Mouse (Mus musculus): ENCODE data around the gene Gnb1l. TPM values are rescaled to one million over a fixed set of nuclear protein-coding genes. Genes with fewer than 3 reads are reported as not detected.

Gnb1l gene
- total and polyA plus RNA-seq, 2 experiments from 2014 or later: 12.3 to 16.9 TPM

- no peaks in the 10 kb centered on the region for H3K27me3 ChIP-seq (ENCODE audit: insufficient read depth, low read length)
- WGBS: 67% methylated on average over 7 of the region's 7 CpGs
- H3K9ac ChIP-seq: no peak overlapping the region
- no peaks in the 10 kb centered on the region for H3K36me3 ChIP-seq (ENCODE audit: insufficient read depth)
- no peaks in the 10 kb centered on the region for H3K9me3 ChIP-seq (ENCODE audit: low read length)
- ATAC-seq (no peak), DNase-seq (no peak)
- no peaks in the 10 kb centered on the region for H3K4me1 ChIP-seq (ENCODE audit: insufficient read depth)
- no peak overlapping the region for H3K27ac ChIP-seq (ENCODE audit: low read depth, low read length)
- no peak for TF ChIP-seq CTCF (IDR thresholded peaks at IDR 0.05; ENCODE audit: low read depth)
- H3K4me3 ChIP-seq (ENCODE audit: low read depth, low read length): no peak overlapping the region
- no peak overlapping the region for H3K4me2 ChIP-seq (ENCODE audit: low read depth)
Measured at GRCm38 (mm10) chr16:18601447-18601846, 102.9 kb downstream of the Gnb1l start.

DNA sequence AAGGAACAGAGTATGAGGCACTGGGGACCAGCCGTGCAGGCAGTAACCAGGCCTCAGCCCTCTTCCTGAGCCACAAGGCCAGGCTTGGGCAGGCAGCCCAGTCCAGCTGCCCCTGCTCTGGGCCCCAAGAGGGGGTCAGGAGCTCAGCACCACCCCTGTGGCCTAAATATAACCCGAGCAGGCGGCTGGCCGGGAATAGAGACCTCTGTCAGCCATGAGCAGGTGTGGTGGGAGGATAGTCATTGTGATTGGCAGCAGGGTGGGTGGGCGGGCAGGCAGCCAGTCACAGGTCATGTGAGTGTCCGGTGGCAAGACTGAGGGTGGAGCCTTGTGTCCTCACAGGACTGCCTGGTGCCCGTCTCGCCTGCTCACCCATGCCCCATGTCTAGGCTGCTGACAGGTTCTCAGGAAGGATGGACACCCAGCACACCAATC, 105.8 kb downstream of the Gnb1l start:
- H3K27ac ChIP-seq (ENCODE audit: low read depth, low read length): no peak overlapping the region
- H3K4me1 ChIP-seq (ENCODE audit: insufficient read depth): no peaks in the 10 kb centered on the region
- no peak overlapping the region for H3K9ac ChIP-seq
- no peak overlapping the region for H3K4me2 ChIP-seq (ENCODE audit: low read depth)
- DNase-seq (no peak), ATAC-seq (no peak)
- 67% methylated on average over 8 of the region's 8 CpGs for WGBS
- no peaks in the 10 kb centered on the region for H3K27me3 ChIP-seq (ENCODE audit: insufficient read depth, low read length)
- no peaks in the 10 kb centered on the region for H3K36me3 ChIP-seq (ENCODE audit: insufficient read depth)
- no peaks in the 10 kb centered on the region for H3K9me3 ChIP-seq (ENCODE audit: low read length)
- no peak for TF ChIP-seq CTCF (IDR thresholded peaks at IDR 0.05; ENCODE audit: low read depth)
- H3K4me3 ChIP-seq (ENCODE audit: low read depth, low read length): no peak overlapping the region

DNA sequence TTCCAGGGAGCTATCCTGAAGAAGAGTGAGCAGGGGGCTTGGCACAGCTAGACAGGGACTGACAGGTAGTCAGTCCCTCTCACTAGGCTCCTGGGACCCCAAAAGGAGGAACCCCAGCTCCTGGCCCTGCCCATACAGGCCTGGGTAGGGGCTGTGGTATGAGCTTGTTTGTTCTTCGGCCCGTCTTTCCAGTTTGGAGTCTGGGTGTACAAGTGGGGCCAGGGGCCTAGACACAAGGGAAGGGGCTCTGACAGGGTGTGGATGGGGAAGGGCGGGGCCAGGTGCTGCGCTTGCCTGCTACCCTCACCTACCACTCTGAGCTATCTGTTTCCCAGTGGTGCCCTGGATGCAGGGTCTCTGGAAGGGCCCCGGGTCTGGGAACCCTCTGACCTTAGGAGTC, 107.2 kb downstream of the Gnb1l start:
- no peaks in the 10 kb centered on the region; the same call in 1 of the 2 replicates for H3K27me3 ChIP-seq (ENCODE audit: insufficient read depth, low read length)
- no peak for ATAC-seq
- 88% methylated on average over 5 of the region's 5 CpGs for WGBS
- H3K4me1 ChIP-seq (ENCODE audit: insufficient read depth): no peaks in the 10 kb centered on the region
- no peaks in the 10 kb centered on the region for H3K36me3 ChIP-seq (ENCODE audit: insufficient read depth)
- H3K27ac ChIP-seq (ENCODE audit: low read depth, low read length): no peak overlapping the region
- no peaks in the 10 kb centered on the region for H3K9me3 ChIP-seq (ENCODE audit: low read length)
- H3K4me3 ChIP-seq (ENCODE audit: low read depth, low read length): no peak overlapping the region
- H3K9ac ChIP-seq: no peak overlapping the region
- DNase-seq: no peak
- H3K4me2 ChIP-seq (ENCODE audit: low read depth): no peak overlapping the region
- no peak for TF ChIP-seq CTCF (IDR thresholded peaks at IDR 0.05; ENCODE audit: low read depth)

GRCm38 (mm10) chr16:18608226-18608625, 109.7 kb downstream of the Gnb1l start:
- Histone ChIP-seq H3K27ac (ENCODE audit: low read depth, low read length) (no peak overlapping the region), H3K4me2 (ENCODE audit: low read depth) (no peak overlapping the region), H3K4me3 (ENCODE audit: low read depth, low read length) (no peak overlapping the region), H3K4me1 (ENCODE audit: insufficient read depth) (no peaks in the 10 kb centered on the region), H3K9me3 (ENCODE audit: low read length) (no peaks in the 10 kb centered on the region), H3K27me3 (ENCODE audit: insufficient read depth, low read length) (no peaks in the 10 kb centered on the region; the same call in 1 of the 2 replicates), H3K36me3 (ENCODE audit: insufficient read depth) (no peaks in the 10 kb centered on the region), H3K9ac (no peak overlapping the region)
- ATAC-seq: no peak
- WGBS: 5% methylated on average over 11 of the region's 11 CpGs
- DNase-seq: no peak
- TF ChIP-seq CTCF (IDR thresholded peaks at IDR 0.05; ENCODE audit: low read depth): no peak

DNA sequence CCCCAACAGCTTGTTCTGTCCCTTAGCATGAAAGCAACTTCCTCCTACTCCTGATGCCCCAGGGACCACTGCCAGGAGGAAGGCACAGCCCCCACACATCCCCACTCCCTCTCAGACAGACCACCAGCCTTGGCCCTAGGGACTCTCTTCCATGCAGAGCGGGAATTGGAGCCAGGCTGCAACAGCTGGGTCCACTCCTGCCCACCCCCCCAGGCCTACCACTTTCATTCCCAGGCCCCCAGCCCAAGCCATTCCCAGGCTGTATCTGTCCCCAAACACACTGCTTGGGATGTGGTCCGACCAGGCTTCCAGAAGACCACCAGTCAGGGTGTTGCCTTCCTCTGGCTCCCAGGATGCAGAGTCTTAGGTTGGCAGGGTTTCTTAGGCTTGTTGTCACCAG, 110.6 kb downstream of the Gnb1l start:
- H3K9ac ChIP-seq: no peak overlapping the region
- DNase-seq (no peak), ATAC-seq (no peak)
- no peak overlapping the region for H3K4me3 ChIP-seq (ENCODE audit: low read depth, low read length)
- no peak overlapping the region for H3K4me2 ChIP-seq (ENCODE audit: low read depth)
- H3K27ac ChIP-seq (ENCODE audit: low read depth, low read length): no peak overlapping the region
- no peaks in the 10 kb centered on the region for H3K4me1 ChIP-seq (ENCODE audit: insufficient read depth)
- no peaks in the 10 kb centered on the region; the same call in 1 of the 2 replicates for H3K27me3 ChIP-seq (ENCODE audit: insufficient read depth, low read length)
- 67% methylated on average over 2 of the region's 2 CpGs for WGBS
- no peak for TF ChIP-seq CTCF (IDR thresholded peaks at IDR 0.05; ENCODE audit: low read depth)
- H3K36me3 ChIP-seq (ENCODE audit: insufficient read depth): no peaks in the 10 kb centered on the region
- no peaks in the 10 kb centered on the region for H3K9me3 ChIP-seq (ENCODE audit: low read length)

GRCm38 (mm10) chr16:18611752-18612151, 113.2 kb downstream of the Gnb1l start:
- no peaks in the 10 kb centered on the region for H3K36me3 ChIP-seq (ENCODE audit: insufficient read depth)
- no peak overlapping the region for H3K9ac ChIP-seq
- WGBS: 88% methylated on average over 13 of the region's 13 CpGs
- no peak overlapping the region for H3K4me2 ChIP-seq (ENCODE audit: low read depth)
- H3K4me3 ChIP-seq (ENCODE audit: low read depth, low read length): no peak overlapping the region
- DNase-seq (no peak), ATAC-seq (no peak)
- TF ChIP-seq CTCF (IDR thresholded peaks at IDR 0.05; ENCODE audit: low read depth): no peak
- no peaks in the 10 kb centered on the region; the same call in 1 of the 2 replicates for H3K27me3 ChIP-seq (ENCODE audit: insufficient read depth, low read length)
- H3K27ac ChIP-seq (ENCODE audit: low read depth, low read length): no peak overlapping the region
- no peaks in the 10 kb centered on the region for H3K4me1 ChIP-seq (ENCODE audit: insufficient read depth)
- no peaks in the 10 kb centered on the region for H3K9me3 ChIP-seq (ENCODE audit: low read length)

GRCm38 (mm10) chr16:18613301-18613700, 114.8 kb downstream of the Gnb1l start:
- Histone ChIP-seq H3K36me3 (ENCODE audit: insufficient read depth) (no peaks in the 10 kb centered on the region), H3K27me3 (ENCODE audit: insufficient read depth, low read length) (no peaks in the 10 kb centered on the region; the same call in 1 of the 2 replicates), H3K27ac (ENCODE audit: low read depth, low read length) (no peak overlapping the region), H3K4me1 (ENCODE audit: insufficient read depth) (no peaks in the 10 kb centered on the region), H3K9ac (no peak overlapping the region), H3K9me3 (ENCODE audit: low read length) (no peaks in the 10 kb centered on the region), H3K4me2 (ENCODE audit: low read depth) (no peak overlapping the region), H3K4me3 (ENCODE audit: low read depth, low read length) (no peak overlapping the region)
- no peak for ATAC-seq
- 93% methylated on average over 3 of the region's 3 CpGs for WGBS
- DNase-seq: no peak
- no peak for TF ChIP-seq CTCF (IDR thresholded peaks at IDR 0.05; ENCODE audit: low read depth)

Other genes with a start within 250 kb of the Gnb1l start
- 171 and 209 TPM in 2 replicates for gene Ranbp1, start 250.0 kb upstream of the Gnb1l start, total RNA-seq (2014; rRNA removed)
- 428 and 477 TPM in 2 replicates for gene Ranbp1, start 250.0 kb upstream of the Gnb1l start, polyA plus RNA-seq (2015; fragmentation: Nextera tagmentation; extraction: Ambion mirVana)
- gene Gm49776, start 240.4 kb upstream of the Gnb1l start, total RNA-seq (2014; rRNA removed): not detected in 2 replicates
- gene Gm49776, start 240.4 kb upstream of the Gnb1l start, polyA plus RNA-seq (2015; fragmentation: Nextera tagmentation; extraction: Ambion mirVana): 1.3 and 3.1 TPM in 2 replicates
- gene Dgcr8, start 209.5 kb upstream of the Gnb1l start, total RNA-seq (2014; rRNA removed): 38.5 and 47.6 TPM in 2 replicates
- 18.5 and 24.5 TPM in 2 replicates for gene Dgcr8, start 209.5 kb upstream of the Gnb1l start, polyA plus RNA-seq (2015; fragmentation: Nextera tagmentation; extraction: Ambion mirVana)
- gene Tango2, start 150.6 kb upstream of the Gnb1l start, total RNA-seq (2014; rRNA removed): 25.5 and 43.0 TPM in 2 replicates
- 69.9 and 75.9 TPM in 2 replicates for gene Tango2, start 150.6 kb upstream of the Gnb1l start, polyA plus RNA-seq (2015; fragmentation: Nextera tagmentation; extraction: Ambion mirVana)
- 103 and 120 TPM in 2 replicates for gene Arvcf, start 150.5 kb upstream of the Gnb1l start, total RNA-seq (2014; rRNA removed)
- gene Arvcf, start 150.5 kb upstream of the Gnb1l start, polyA plus RNA-seq (2015; fragmentation: Nextera tagmentation; extraction: Ambion mirVana): 31.2 and 42.8 TPM in 2 replicates
- 9.7 and 11.5 TPM in 2 replicates for gene Txnrd2, start 72.3 kb upstream of the Gnb1l start, total RNA-seq (2014; rRNA removed)
- 28.0 and 34.4 TPM in 2 replicates for gene Txnrd2, start 72.3 kb upstream of the Gnb1l start, polyA plus RNA-seq (2015; fragmentation: Nextera tagmentation; extraction: Ambion mirVana)
- gene Comt, start 71.9 kb upstream of the Gnb1l start, total RNA-seq (2014; rRNA removed): 65.6 and 68.4 TPM in 2 replicates
- 79.9 and 105 TPM in 2 replicates for gene Comt, start 71.9 kb upstream of the Gnb1l start, polyA plus RNA-seq (2015; fragmentation: Nextera tagmentation; extraction: Ambion mirVana)
- gene Rtl10, start 188 bp downstream of the Gnb1l start, total RNA-seq (2014; rRNA removed): 3.8 and 7.7 TPM in 2 replicates
- 2.5 and 2.9 TPM in 2 replicates for gene Rtl10, start 188 bp downstream of the Gnb1l start, polyA plus RNA-seq (2015; fragmentation: Nextera tagmentation; extraction: Ambion mirVana)
- gene Tbx1, start 92.0 kb downstream of the Gnb1l start, total RNA-seq (2014; rRNA removed): 0.71 and 1.2 TPM in 2 replicates
- gene Tbx1, start 92.0 kb downstream of the Gnb1l start, polyA plus RNA-seq (2015; fragmentation: Nextera tagmentation; extraction: Ambion mirVana): 0.70 and 0.90 TPM in 2 replicates
- gene Gp1bb, start 123.7 kb downstream of the Gnb1l start, total RNA-seq (2014; rRNA removed): 34.1 and 34.2 TPM in 2 replicates
- 9.4 and 11.4 TPM in 2 replicates for gene Gp1bb, start 123.7 kb downstream of the Gnb1l start, polyA plus RNA-seq (2015; fragmentation: Nextera tagmentation; extraction: Ambion mirVana)
- gene Gm49601, start 127.7 kb downstream of the Gnb1l start, total RNA-seq (2014; rRNA removed): 32.7 and 33.4 TPM in 2 replicates
- gene Gm49601, start 127.7 kb downstream of the Gnb1l start, polyA plus RNA-seq (2015; fragmentation: Nextera tagmentation; extraction: Ambion mirVana): 3.6 and 4.9 TPM in 2 replicates
- 372 and 373 TPM in 2 replicates for gene Sept5, start 131.2 kb downstream of the Gnb1l start, total RNA-seq (2014; rRNA removed)
- gene Sept5, start 131.2 kb downstream of the Gnb1l start, polyA plus RNA-seq (2015; fragmentation: Nextera tagmentation; extraction: Ambion mirVana): 265 and 267 TPM in 2 replicates

Measured in forebrain, postnatal 0 days (tissue).